Mouse (Mus musculus) midbrain, embryonic 14.5 days (tissue): ENCODE measurements around the gene Insc. TPM values are rescaled to one million over a fixed set of nuclear protein-coding genes. Genes with fewer than 3 reads are reported as not detected.

ENCODE experiments used
- ATAC-seq: fragments of 200-750 bp; cut with Nextera tagmentation; 2 replicates; pipeline ENCODE4 v1.8.0; 2017; ENCODE audit warnings: moderate number of reproducible peaks, moderate library complexity; ENCODE audit not compliant: low FRiP score, low TSS enrichment
- DNase-seq: peaks from one replicate; pipeline ENCODE4 v3.0.0-alpha.2; 2015
- H3K27ac ChIP-seq: fragments of 300-500 bp; sonication (generic); replicated peaks from 2 replicates; pipeline ENCODE4 v1.5.1; 2014; ENCODE audit warnings: mild to moderate bottlenecking, low read depth, low read length, moderate library complexity
- H3K27me3 ChIP-seq: fragments of 300-500 bp; sonication (generic); 2 replicates; pipeline ENCODE4 v1.6.1; 2014; ENCODE audit warnings: low read length, control low read depth, mixed read lengths; ENCODE audit not compliant: control insufficient read depth, insufficient read depth
- H3K36me3 ChIP-seq: fragments of 300-500 bp; sonication (generic); 2 replicates; pipeline ENCODE4 v1.6.1; 2014; ENCODE audit warnings: low read length, control low read depth; ENCODE audit not compliant: control insufficient read depth, insufficient read depth
- H3K4me1 ChIP-seq: fragments of 300-500 bp; sonication (generic); 2 replicates; pipeline ENCODE4 v1.6.1; 2014; ENCODE audit warnings: mild to moderate bottlenecking, antibody characterized with exemption, low read length, control low read depth; ENCODE audit not compliant: control insufficient read depth, insufficient read depth
- H3K4me2 ChIP-seq: fragments of 300-500 bp; sonication (generic); 2 replicates; pipeline ENCODE4 v1.6.1; 2014; ENCODE audit warnings: mild to moderate bottlenecking, low read length, moderate library complexity
- H3K4me3 ChIP-seq: fragments of 300-500 bp; sonication (generic); replicated peaks from 2 replicates; pipeline ENCODE4 v1.5.1; 2014; ENCODE audit warnings: low read depth, low read length
- H3K9ac ChIP-seq: fragments of 300-500 bp; sonication (generic); replicated peaks from 2 replicates; pipeline ENCODE4 v1.6.1; 2014; ENCODE audit warnings: mild to moderate bottlenecking, low read length, moderate library complexity
- H3K9me3 ChIP-seq: fragments of 300-500 bp; sonication (generic); 2 replicates; pipeline ENCODE4 v1.6.1; 2016; ENCODE audit warnings: low read length, control low read depth, mixed read lengths; ENCODE audit not compliant: control insufficient read depth
- WGBS: fragments of 180-500 bp; shearing (Covaris S2); extraction: QIAGEN DNeasy Blood & Tissue Kit; methylation state at CpG from one replicate; pipeline ENCODE4 v1.1.7; 2014; 5-methylcytosine and 5-hydroxymethylcytosine counted together
- polyA plus RNA-seq: library from polyadenylated mRNA; unstranded; fragments of >200 nt; fragmentation: Nextera tagmentation; extraction: Ambion mirVana; gene quantifications from 2 replicates; pipeline ENCODE4 v1.2.1, GENCODE M21; 2014

The Insc gene
- polyA plus RNA-seq, 1 experiment from 2014 or later, result 1.3 TPM

DNA sequence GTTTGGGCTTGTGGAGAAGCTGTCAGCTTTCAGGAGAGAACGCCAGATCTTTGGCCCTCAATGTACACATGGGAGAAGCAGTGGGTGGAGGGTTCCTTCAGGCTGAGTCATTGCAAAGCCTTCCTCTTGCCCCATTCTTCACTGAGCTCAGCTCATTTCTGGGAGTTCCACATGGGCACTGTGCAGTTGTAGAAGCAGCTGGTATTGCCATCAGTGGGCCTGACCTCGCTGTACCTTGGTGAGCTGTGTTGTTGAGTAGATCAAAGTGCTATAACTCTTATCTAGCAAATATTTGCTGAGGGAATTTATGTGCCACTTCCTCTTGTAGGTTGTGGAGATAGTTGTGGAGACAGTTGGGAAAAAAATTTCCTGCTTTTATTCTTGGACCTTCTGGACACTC is 103.7 kb downstream of the Insc start:
- ATAC-seq (no peak), DNase-seq (no peak)
- Histone ChIP-seq H3K4me1 (no peaks in the 10 kb centered on the region), H3K27me3 (no peaks in the 10 kb centered on the region), H3K4me2 (no peak overlapping the region), H3K9me3 (no peaks in the 10 kb centered on the region), H3K9ac (no peak overlapping the region), H3K4me3 (no peak overlapping the region), H3K36me3 (no peaks in the 10 kb centered on the region), H3K27ac (no peak overlapping the region)
- WGBS, result 92% methylated on average over 2 of the region's 2 CpGs

- H3K4me1 ChIP-seq, result no peaks in the 10 kb centered on the region
- no peak overlapping the region for H3K4me2 ChIP-seq
- H3K27me3 ChIP-seq, result no peaks in the 10 kb centered on the region
- WGBS, result 97% methylated on average over 3 of the region's 3 CpGs
- ATAC-seq (no peak), DNase-seq (no peak)
- H3K36me3 ChIP-seq, result no peaks in the 10 kb centered on the region
- no peak overlapping the region for H3K9ac ChIP-seq
- H3K9me3 ChIP-seq, result no peaks in the 10 kb centered on the region
- no peak overlapping the region for H3K27ac ChIP-seq
- H3K4me3 ChIP-seq, result no peak overlapping the region
Observed at GRCm38 (mm10) chr7:114852387-114852786, 108.9 kb downstream of the Insc start.

DNA sequence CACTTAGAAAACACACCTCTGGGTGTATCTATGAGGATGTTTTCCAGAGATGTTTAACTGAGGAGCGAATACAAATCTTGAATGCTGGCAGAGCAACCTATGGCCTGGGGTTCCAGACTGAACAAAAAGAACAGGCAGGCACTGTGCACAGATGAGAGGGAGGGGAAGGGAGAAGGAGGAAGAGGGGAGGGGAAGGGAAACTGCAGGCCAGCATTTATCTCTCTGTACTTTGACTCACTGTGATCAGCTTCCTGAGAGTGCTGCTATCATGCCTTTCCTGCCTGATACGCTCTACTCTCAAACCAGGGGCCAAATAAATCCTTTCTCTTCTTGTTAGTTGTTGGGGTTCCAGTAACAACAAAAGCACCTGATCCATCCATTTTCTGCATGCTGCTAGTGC is 110.7 kb downstream of the Insc start:
- no peak for ATAC-seq
- Histone ChIP-seq H3K9ac (no peak overlapping the region), H3K36me3 (no peaks in the 10 kb centered on the region), H3K27ac (no peak overlapping the region), H3K4me1 (no peaks in the 10 kb centered on the region), H3K4me2 (no peak overlapping the region), H3K9me3 (no peaks in the 10 kb centered on the region), H3K27me3 (no peaks in the 10 kb centered on the region), H3K4me3 (no peak overlapping the region)
- no peak for DNase-seq
- WGBS, result 76% methylated on average over 2 of the region's 2 CpGs

DNA sequence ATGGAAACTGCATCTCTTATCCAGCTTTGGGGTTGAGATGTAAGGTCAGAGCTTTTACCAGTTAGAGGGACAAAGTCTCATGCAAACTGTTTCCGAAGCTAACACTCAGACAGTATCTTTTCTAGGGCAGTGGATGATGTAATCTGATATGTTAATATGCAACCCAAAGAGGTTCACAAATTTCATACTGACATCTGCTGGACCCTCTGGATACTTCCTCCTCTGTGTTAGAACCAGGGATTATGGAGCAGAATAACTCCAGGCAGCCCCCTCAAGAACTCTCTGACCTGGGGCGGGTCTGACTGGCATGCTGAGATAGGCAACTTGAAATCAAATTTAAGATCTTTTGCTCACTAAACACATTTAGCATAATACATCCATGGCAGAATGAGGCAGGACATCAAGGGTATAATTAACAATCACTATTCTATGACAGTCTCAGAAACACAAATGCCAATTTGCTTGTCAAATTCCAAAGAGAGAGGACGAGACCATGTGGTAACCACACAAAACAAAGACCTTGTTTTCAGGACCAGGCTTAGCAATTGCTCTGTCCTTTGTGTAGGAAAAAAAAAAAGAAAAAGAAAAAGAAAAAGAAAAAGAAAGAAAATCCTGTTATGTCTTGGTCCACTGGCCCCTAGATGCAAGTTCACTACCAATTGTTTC is 117.5 kb downstream of the Insc start:
- ATAC-seq (no peak), DNase-seq (no peak)
- Histone ChIP-seq H3K4me3 (no peak overlapping the region), H3K4me2 (no peak overlapping the region), H3K27ac (no peak overlapping the region), H3K9ac (no peak overlapping the region), H3K9me3 (no peaks in the 10 kb centered on the region), H3K4me1 (no peaks in the 10 kb centered on the region), H3K36me3 (no peaks in the 10 kb centered on the region), H3K27me3 (no peaks in the 10 kb centered on the region)
- WGBS, result 52% methylated on average over 3 of the region's 3 CpGs

GRCm38 (mm10) chr7:114873315-114874012 is 130.0 kb downstream of the Insc start:
- ATAC-seq, result no peak
- Histone ChIP-seq H3K9me3 (no peaks in the 10 kb centered on the region), H3K4me1 (no peaks in the 10 kb centered on the region), H3K4me2 (no peak overlapping the region), H3K9ac (no peak overlapping the region), H3K36me3 (no peaks in the 10 kb centered on the region), H3K27ac (no peak overlapping the region), H3K4me3 (no peak overlapping the region), H3K27me3 (no peaks in the 10 kb centered on the region)
- DNase-seq, result no peak
- WGBS, result 68% methylated on average over 3 of the region's 3 CpGs

- Histone ChIP-seq H3K4me2 (no peak overlapping the region), H3K27ac (no peak overlapping the region), H3K4me3 (no peak overlapping the region), H3K9ac (no peak overlapping the region), H3K9me3 (no peaks in the 10 kb centered on the region), H3K4me1 (no peaks in the 10 kb centered on the region), H3K36me3 (no peaks in the 10 kb centered on the region), H3K27me3 (no peaks in the 10 kb centered on the region)
- ATAC-seq (no peak), DNase-seq (peak; percentile 84)
- WGBS, result 25% methylated on average over 6 of the region's 6 CpGs
Observed at GRCm38 (mm10) chr7:114874032-114874441, 130.5 kb downstream of the Insc start.

GRCm38 (mm10) chr7:114874579-114874978 is 131.1 kb downstream of the Insc start:
- DNase-seq (no peak), ATAC-seq (no peak)
- Histone ChIP-seq H3K9ac (no peak overlapping the region), H3K27ac (no peak overlapping the region), H3K4me2 (no peak overlapping the region), H3K4me3 (no peak overlapping the region), H3K4me1 (no peaks in the 10 kb centered on the region), H3K36me3 (no peaks in the 10 kb centered on the region), H3K9me3 (no peaks in the 10 kb centered on the region), H3K27me3 (no peaks in the 10 kb centered on the region)
- WGBS, result 92% methylated on average over 2 of the region's 2 CpGs

DNA sequence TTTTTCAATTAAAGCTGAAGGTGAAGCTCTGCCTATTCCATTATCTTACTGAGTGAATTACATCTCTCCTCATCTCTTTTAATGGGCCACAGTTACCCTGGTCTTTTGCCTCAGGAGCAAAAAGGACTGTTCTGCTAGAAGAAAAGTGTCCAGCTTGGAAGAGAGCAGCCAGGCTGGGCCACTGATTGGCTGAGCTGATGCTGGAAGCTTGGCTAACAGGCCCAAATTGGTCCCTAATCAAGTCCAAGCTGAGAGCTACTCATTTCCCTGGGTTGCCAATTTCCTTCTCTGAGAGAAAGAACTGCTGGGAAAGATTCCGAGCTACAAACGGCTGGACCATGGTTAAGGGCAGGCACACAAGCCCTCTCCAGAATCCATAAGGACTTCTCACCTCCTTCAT is 140.1 kb downstream of the Insc start:
- Histone ChIP-seq H3K4me3 (no peak overlapping the region), H3K9ac (no peak overlapping the region), H3K27ac (no peak overlapping the region), H3K4me1 (no peaks in the 10 kb centered on the region), H3K36me3 (no peaks in the 10 kb centered on the region), H3K9me3 (no peaks in the 10 kb centered on the region), H3K4me2 (no peak overlapping the region), H3K27me3 (no peaks in the 10 kb centered on the region)
- 96% methylated on average over 2 of the region's 2 CpGs for WGBS
- ATAC-seq (no peak), DNase-seq (no peak)

DNA sequence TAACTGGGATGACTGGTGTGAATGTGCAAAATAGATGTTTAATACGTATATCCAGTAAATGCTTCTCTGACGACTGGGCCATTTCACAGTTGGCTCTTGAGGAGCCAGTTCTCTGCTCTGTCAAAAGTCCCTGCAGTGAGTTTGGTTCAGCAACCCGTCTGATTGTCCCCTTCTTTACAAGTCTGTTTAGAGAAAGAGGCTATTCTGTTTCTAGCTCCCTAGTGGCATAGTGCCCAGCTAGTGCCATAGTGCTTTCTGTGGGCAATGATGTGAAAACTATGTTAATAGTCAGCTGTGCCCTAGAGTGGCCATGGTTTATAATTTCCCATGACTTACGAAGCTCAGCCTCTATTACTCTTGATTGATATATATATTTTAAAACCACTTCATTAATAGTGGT is 143.4 kb downstream of the Insc start:
- Histone ChIP-seq H3K9me3 (no peaks in the 10 kb centered on the region), H3K4me3 (no peak overlapping the region), H3K9ac (no peak overlapping the region), H3K36me3 (no peaks in the 10 kb centered on the region), H3K4me2 (no peak overlapping the region), H3K4me1 (no peaks in the 10 kb centered on the region), H3K27me3 (no peaks in the 10 kb centered on the region), H3K27ac (no peak overlapping the region)
- ATAC-seq (no peak), DNase-seq (peak; percentile 61)
- 66% methylated on average over 4 of the region's 4 CpGs for WGBS
